Mouse (Mus musculus) myocyte (in vitro differentiated cells): ENCODE measurements at regions not wholly inside any gene's neighbourhood (a gene's known extent, or its start where the extent isn't known, plus 50 kb on each side); places are given as distances from the start of the nearest gene placed in this dataset.
"Not testable (repeated sequence)": the region's sequence is repeated elsewhere in the genome, so short reads cannot be mapped to it uniquely, and the experiment has no call there.

Experiments used
- CEBPB ChIP-seq: IDR thresholded peaks from 2 replicates; pipeline ENCODE4 v1.6.1; 2011; ENCODE audit warnings: mild to moderate bottlenecking, moderate library complexity; ENCODE audit not compliant: poor library complexity, insufficient read depth, severe bottlenecking
- E2F4 ChIP-seq: IDR thresholded peaks from one replicate; pipeline ENCODE4 v1.6.1; 2011; ENCODE audit warnings: mild to moderate bottlenecking, control low read depth, moderate library complexity; ENCODE audit not compliant: insufficient read depth
- MAX ChIP-seq: IDR thresholded peaks from one replicate; pipeline ENCODE4 v1.6.1; 2011; ENCODE audit warnings: low read depth, mild to moderate bottlenecking, control low read depth
- MYOD1 ChIP-seq, 3 experiments: IDR thresholded peaks; one replicate each; pipeline ENCODE4 v1.6.1; 2011; ENCODE audit warnings: control low read depth in 2 of 3, low read depth in 2 of 3, mild to moderate bottlenecking in 2 of 3, moderate library complexity in 1 of 3; ENCODE audit not compliant: insufficient read length in 2 of 3, control insufficient read depth in 1 of 3
- MYOG ChIP-seq, 3 experiments: IDR thresholded peaks; one replicate each; pipeline ENCODE4 v1.6.1; 2011; ENCODE audit warnings: control low read depth in 2 of 3, low read depth in 2 of 3, mild to moderate bottlenecking in 2 of 3; ENCODE audit not compliant: insufficient read length in 2 of 3, control insufficient read depth in 1 of 3, insufficient read depth in 1 of 3
- POLR2A ChIP-seq: IDR thresholded peaks from one replicate; pipeline ENCODE4 v1.6.1; 2011; ENCODE audit warnings: low read depth, mild to moderate bottlenecking, control low read depth, moderate library complexity; ENCODE audit not compliant: insufficient read length
- POLR2AphosphoS2 ChIP-seq: IDR thresholded peaks from one replicate; pipeline ENCODE4 v1.6.1; 2011; ENCODE audit warnings: low read depth, control low read depth; ENCODE audit not compliant: insufficient read length
- REST ChIP-seq: IDR thresholded peaks from one replicate; pipeline ENCODE4 v1.6.1; 2011; ENCODE audit warnings: mild to moderate bottlenecking, control low read depth, moderate library complexity; ENCODE audit not compliant: insufficient read depth, insufficient read length
- SRF ChIP-seq: IDR thresholded peaks from one replicate; pipeline ENCODE4 v1.6.1; 2011; ENCODE audit warnings: low read depth; ENCODE audit not compliant: control insufficient read depth, insufficient read length
- TCF12 ChIP-seq: IDR thresholded peaks from one replicate; pipeline ENCODE4 v1.6.1; 2011; ENCODE audit warnings: mild to moderate bottlenecking, control low read depth; ENCODE audit not compliant: poor library complexity, insufficient read depth, severe bottlenecking
- TCF3 ChIP-seq: IDR thresholded peaks from one replicate; pipeline ENCODE4 v1.6.1; 2011; ENCODE audit warnings: low read depth, control low read depth; ENCODE audit not compliant: insufficient read length

GRCm38 (mm10) chr15:5841369-5842149, 458.0 kb upstream of the Dab2 start:
- TF ChIP-seq SRF; TCF12; POLR2A; MYOG (IDR thresholded peaks at IDR 0.05; ENCODE audit: control insufficient read depth in 1 of 3, insufficient read depth in 1 of 3, insufficient read length in 2 of 3, low read depth in 2 of 3); POLR2AphosphoS2; MAX; E2F4; TCF3; MYOD1 (IDR thresholded peaks at IDR 0.05; ENCODE audit: control insufficient read depth in 1 of 3, insufficient read length in 2 of 3, low read depth in 2 of 3); CEBPB; REST: not testable (repeated sequence)
